Mouse (Mus musculus) kidney, embryonic 16.5 days (tissue): ENCODE results near the gene Glod4. TPM values are rescaled to one million over a fixed set of nuclear protein-coding genes. Genes with fewer than 3 reads are reported as not detected.
A peak's percentile ranks its signal among the peaks of the same experiment; 100 is the strongest.

Experiments
- ATAC-seq: fragments of 200-750 bp; cut with Nextera tagmentation; 2 replicates; pipeline ENCODE4 v1.8.0; 2017; ENCODE audit warnings: moderate TSS enrichment; ENCODE audit not compliant: low FRiP score, low TSS enrichment
- H3K27ac ChIP-seq: fragments of 300-500 bp; sonication (generic); 2 replicates; pipeline ENCODE4 v1.5.1; 2014; ENCODE audit warnings: low read length
- H3K27me3 ChIP-seq: fragments of 300-500 bp; sonication (generic); 2 replicates; pipeline ENCODE4 v1.6.1; 2014; ENCODE audit warnings: low read length, control low read depth, mixed read lengths; ENCODE audit not compliant: insufficient read depth
- H3K36me3 ChIP-seq: fragments of 300-500 bp; sonication (generic); 2 replicates; pipeline ENCODE4 v1.6.1; 2014; ENCODE audit warnings: low read length, control low read depth, mixed read lengths; ENCODE audit not compliant: insufficient read depth
- H3K4me1 ChIP-seq: fragments of 300-500 bp; sonication (generic); 2 replicates; pipeline ENCODE4 v1.6.1; 2014; ENCODE audit warnings: low read length, control low read depth, mixed read lengths; ENCODE audit not compliant: insufficient read depth
- H3K4me2 ChIP-seq: fragments of 300-500 bp; sonication (generic); replicated peaks from 2 replicates; pipeline ENCODE4 v1.6.1; 2014; ENCODE audit warnings: low read depth, low read length
- H3K4me3 ChIP-seq: fragments of 300-500 bp; sonication (generic); 2 replicates; pipeline ENCODE4 v1.5.1; 2014; ENCODE audit warnings: mild to moderate bottlenecking, low read length
- H3K9ac ChIP-seq: fragments of 300-500 bp; sonication (generic); replicated peaks from 2 replicates; pipeline ENCODE4 v1.6.1; 2014; ENCODE audit warnings: low read length
- H3K9me3 ChIP-seq: fragments of 300-500 bp; sonication (generic); 2 replicates; pipeline ENCODE4 v1.6.1; 2016; ENCODE audit warnings: low read length, control low read depth
- WGBS: fragments of 180-500 bp; shearing (Covaris S2); extraction: QIAGEN DNeasy Blood & Tissue Kit; methylation state at CpG from one replicate; pipeline ENCODE4 v1.1.7; 2014; 5-methylcytosine and 5-hydroxymethylcytosine counted together
- polyA plus RNA-seq: library from polyadenylated mRNA; unstranded; fragments of >200 nt; fragmentation: Nextera tagmentation; extraction: Ambion mirVana; gene quantifications from 2 replicates; pipeline ENCODE4 v1.2.1, GENCODE M21; 2015

Gene Glod4
- polyA plus RNA-seq, 1 experiment from 2014 or later: 142 TPM

- Histone ChIP-seq H3K9me3 (no peaks in the 10 kb centered on the region; the same call in 1 of the 2 replicates), H3K36me3 (no peaks in the 10 kb centered on the region), H3K4me2 (no peak overlapping the region), H3K4me3 (no peak overlapping the region), H3K4me1 (peaks cover 44% of the 10 kb centered on the region), H3K9ac (no peak overlapping the region), H3K27ac (no peak overlapping the region), H3K27me3 (no peaks in the 10 kb centered on the region)
- no peak for ATAC-seq
- WGBS: 90% methylated on average over 6 of the region's 6 CpGs
Measured at GRCm38 (mm10) chr11:76283841-76284240, 40.3 kb upstream of the Glod4 start.

DNA sequence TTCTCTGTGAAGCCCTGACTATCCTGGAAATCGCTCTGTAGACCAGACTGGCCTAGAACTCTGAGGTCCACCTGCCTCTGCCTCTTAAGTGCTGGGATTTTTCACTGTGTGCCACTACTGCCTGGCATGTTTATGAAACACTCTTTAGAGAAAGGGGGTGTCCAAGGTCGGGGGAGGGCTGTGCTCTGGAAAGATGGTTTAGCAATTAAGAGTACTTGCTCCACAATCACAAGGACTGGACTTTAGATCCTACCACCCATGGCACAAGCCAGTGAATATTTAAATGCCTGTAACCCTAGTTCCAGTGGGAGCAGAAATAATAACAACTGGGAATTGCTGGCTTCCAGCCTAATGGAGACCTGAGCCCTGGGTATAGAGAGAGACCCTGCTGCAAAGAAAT is 36.4 kb upstream of the Glod4 start:
- ATAC-seq: no peak
- 0 out of 2 replicates have a peak, but pooled peaks cover 4% of the 10 kb centered on the region for H3K36me3 ChIP-seq
- no peaks in the 10 kb centered on the region for H3K27me3 ChIP-seq
- H3K4me2 ChIP-seq: no peak overlapping the region
- H3K4me3 ChIP-seq: no peak overlapping the region
- H3K9ac ChIP-seq: no peak overlapping the region
- H3K4me1 ChIP-seq: peaks cover 12% of the 10 kb centered on the region
- H3K27ac ChIP-seq: 0 out of 2 replicates have a peak overlapping the region, but pooled peaks have one; percentile 4
- 37% methylated on average over 2 of the region's 2 CpGs for WGBS
- H3K9me3 ChIP-seq: no peaks in the 10 kb centered on the region; the same call in 1 of the 2 replicates

GRCm38 (mm10) chr11:76278960-76279852 is 35.7 kb upstream of the Glod4 start:
- Histone ChIP-seq H3K27me3 (no peaks in the 10 kb centered on the region), H3K36me3 (0 out of 2 replicates have a peak, but pooled peaks cover 4% of the 10 kb centered on the region), H3K27ac (peak overlapping the region; percentile 23), H3K4me2 (no peak overlapping the region), H3K9me3 (no peaks in the 10 kb centered on the region; the same call in 1 of the 2 replicates), H3K4me1 (peaks cover 8% of the 10 kb centered on the region), H3K9ac (no peak overlapping the region), H3K4me3 (no peak overlapping the region)
- 58% methylated on average over 14 of the region's 14 CpGs for WGBS
- no peak for ATAC-seq

- no peaks in the 10 kb centered on the region for H3K4me1 ChIP-seq
- no peak overlapping the region for H3K4me3 ChIP-seq
- H3K9ac ChIP-seq: no peak overlapping the region
- H3K9me3 ChIP-seq: no peaks in the 10 kb centered on the region
- H3K36me3 ChIP-seq: peaks cover 16% of the 10 kb centered on the region
- no peaks in the 10 kb centered on the region for H3K27me3 ChIP-seq
- WGBS: 76% methylated on average over 4 of the region's 4 CpGs
- no peak overlapping the region for H3K4me2 ChIP-seq
- no peak for ATAC-seq
- H3K27ac ChIP-seq: no peak overlapping the region
Measured at GRCm38 (mm10) chr11:76272440-76272839, 28.9 kb upstream of the Glod4 start.

DNA sequence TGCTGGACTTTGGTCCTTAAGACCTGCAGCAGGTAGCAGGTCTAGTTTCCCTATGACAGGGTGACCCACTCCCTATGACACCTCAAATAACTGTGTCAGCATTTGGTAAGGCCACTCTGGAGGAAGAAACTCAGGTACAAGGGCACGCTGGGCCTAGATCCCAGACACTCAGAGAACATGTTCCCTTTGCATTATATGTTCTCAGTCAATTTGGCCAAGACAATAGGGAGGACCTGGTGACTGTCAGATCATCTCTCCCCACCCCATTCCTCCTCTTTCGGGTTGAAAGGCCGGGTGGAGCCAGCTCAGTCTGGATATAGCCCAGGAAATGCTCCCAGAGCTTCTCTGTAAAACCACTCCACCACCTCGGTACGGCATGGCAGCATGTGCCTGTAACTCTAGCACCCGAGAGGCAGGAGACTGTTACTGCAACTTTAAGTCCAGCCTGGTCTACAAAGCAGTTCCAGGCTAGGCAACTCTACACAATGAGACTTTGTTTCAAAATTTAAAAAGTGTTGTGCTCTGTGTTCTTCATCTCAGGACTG is 25.1 kb upstream of the Glod4 start:
- H3K27me3 ChIP-seq: no peaks in the 10 kb centered on the region
- no peaks in the 10 kb centered on the region for H3K9me3 ChIP-seq
- no peak overlapping the region for H3K4me3 ChIP-seq
- no peaks in the 10 kb centered on the region for H3K4me1 ChIP-seq
- peaks cover 10% of the 10 kb centered on the region for H3K36me3 ChIP-seq
- no peak overlapping the region for H3K27ac ChIP-seq
- no peak overlapping the region for H3K4me2 ChIP-seq
- H3K9ac ChIP-seq: no peak overlapping the region
- 77% methylated on average over 6 of the region's 6 CpGs for WGBS
- no peak for ATAC-seq

- Histone ChIP-seq H3K27ac (no peak overlapping the region), H3K9me3 (no peaks in the 10 kb centered on the region), H3K4me1 (0 out of 2 replicates have a peak, but pooled peaks cover under 1% of the 10 kb centered on the region), H3K36me3 (peaks cover 8% of the 10 kb centered on the region), H3K27me3 (no peaks in the 10 kb centered on the region), H3K4me3 (no peak overlapping the region), H3K4me2 (no peak overlapping the region), H3K9ac (no peak overlapping the region)
- no peak for ATAC-seq
- WGBS: 71% methylated on average over 5 of the region's 5 CpGs
Measured at GRCm38 (mm10) chr11:76268001-76268459, 24.5 kb upstream of the Glod4 start.

DNA sequence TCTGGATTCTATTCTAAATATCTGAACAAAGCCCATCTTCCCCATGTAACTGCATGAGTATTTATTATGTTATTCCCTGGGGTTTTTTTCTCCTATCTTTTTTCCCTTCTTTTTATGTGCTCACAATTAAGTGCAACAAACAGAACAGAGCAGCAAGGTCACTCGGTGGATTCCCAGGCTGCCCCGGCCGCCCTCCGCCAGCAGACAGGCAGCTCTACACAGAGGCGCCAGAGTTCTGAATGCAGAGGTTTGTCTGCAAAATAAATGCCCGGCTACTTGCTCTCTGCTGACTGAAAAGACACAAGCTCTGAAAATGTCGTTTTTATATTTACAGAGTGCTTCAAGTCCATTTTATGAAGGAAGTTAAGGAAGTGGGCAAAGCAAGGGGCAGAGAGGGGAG is 24.0 kb upstream of the Glod4 start:
- no peak overlapping the region for H3K27ac ChIP-seq
- H3K4me2 ChIP-seq: no peak overlapping the region
- H3K9me3 ChIP-seq: no peaks in the 10 kb centered on the region
- H3K36me3 ChIP-seq: peaks cover 8% of the 10 kb centered on the region
- H3K4me1 ChIP-seq: peaks cover 6% of the 10 kb centered on the region
- no peaks in the 10 kb centered on the region for H3K27me3 ChIP-seq
- WGBS: 66% methylated on average over 7 of the region's 7 CpGs
- H3K9ac ChIP-seq: no peak overlapping the region
- H3K4me3 ChIP-seq: no peak overlapping the region
- ATAC-seq: no peak

- Histone ChIP-seq H3K4me2 (no peak overlapping the region), H3K9ac (no peak overlapping the region), H3K36me3 (peaks cover 7% of the 10 kb centered on the region), H3K4me3 (no peak overlapping the region), H3K27ac (no peak overlapping the region), H3K27me3 (no peaks in the 10 kb centered on the region), H3K9me3 (no peaks in the 10 kb centered on the region), H3K4me1 (peaks cover 9% of the 10 kb centered on the region)
- 14% methylated on average over 19 of the region's 19 CpGs for WGBS
- no peak for ATAC-seq
Measured at GRCm38 (mm10) chr11:76262611-76263351, 19.3 kb upstream of the Glod4 start.

- 83% methylated on average over 12 of the region's 12 CpGs for WGBS
- no peaks in the 10 kb centered on the region for H3K9me3 ChIP-seq
- no peak overlapping the region for H3K4me3 ChIP-seq
- ATAC-seq: no peak
- no peak overlapping the region for H3K27ac ChIP-seq
- H3K9ac ChIP-seq: no peak overlapping the region
- H3K4me2 ChIP-seq: no peak overlapping the region
- peaks cover 13% of the 10 kb centered on the region for H3K4me1 ChIP-seq
- H3K27me3 ChIP-seq: no peaks in the 10 kb centered on the region
- H3K36me3 ChIP-seq: peaks cover 7% of the 10 kb centered on the region
Measured at GRCm38 (mm10) chr11:76261224-76261623, 17.7 kb upstream of the Glod4 start.
